Mouse (Mus musculus) bone marrow macrophage, adult 2 months (primary cell): ENCODE results near the gene Cyfip1.

ENCODE experiments used
- CTCF ChIP-seq: IDR thresholded peaks from 2 replicates; pipeline ENCODE4 v1.5.1; 2012; ENCODE audit warnings: low read depth, mild to moderate bottlenecking, low read length, moderate library complexity
- POLR2A ChIP-seq: IDR thresholded peaks from 2 replicates; pipeline ENCODE4 v1.6.1; 2012; ENCODE audit warnings: mild to moderate bottlenecking, low read depth, low read length, borderline replicate concordance

- no peak for TF ChIP-seq CTCF
- TF ChIP-seq POLR2A, result no peak
These were observed 17.1 kb upstream of the Cyfip1 start for GRCm38 (mm10) chr7:55824468-55824867.
